Mouse (Mus musculus) limb, embryonic 14.5 days (tissue): ENCODE measurements around the gene Gm20388. TPM values are rescaled to one million over a fixed set of nuclear protein-coding genes. Genes with fewer than 3 reads are reported as not detected.

ENCODE experiments used
- ATAC-seq: fragments of 200-750 bp; cut with Nextera tagmentation; 2 replicates; pipeline ENCODE4 v1.8.0; 2017; ENCODE audit warnings: low read depth, moderate number of reproducible peaks, moderate TSS enrichment; ENCODE audit not compliant: low FRiP score
- DNase-seq: peaks from one replicate; pipeline ENCODE4 v3.0.0-alpha.2; 2015; ENCODE audit warnings: low spot score
- H3K27ac ChIP-seq: fragments of 300-500 bp; sonication (generic); replicated peaks from 2 replicates; pipeline ENCODE4 v1.5.1; 2014; ENCODE audit warnings: low read depth, mild to moderate bottlenecking, low read length, moderate library complexity, mixed read lengths
- H3K27me3 ChIP-seq: fragments of 300-500 bp; sonication (generic); 2 replicates; pipeline ENCODE4 v1.6.1; 2014; ENCODE audit warnings: low read length, mixed read lengths; ENCODE audit not compliant: control insufficient read depth, insufficient read depth
- H3K36me3 ChIP-seq: fragments of 300-500 bp; sonication (generic); 2 replicates; pipeline ENCODE4 v1.6.1; 2014; ENCODE audit warnings: mild to moderate bottlenecking, low read length, moderate library complexity, mixed read lengths; ENCODE audit not compliant: control insufficient read depth, insufficient read depth
- H3K4me1 ChIP-seq: fragments of 300-500 bp; sonication (generic); 2 replicates; pipeline ENCODE4 v1.6.1; 2014; ENCODE audit warnings: antibody characterized with exemption, low read length, mixed read lengths; ENCODE audit not compliant: control insufficient read depth, insufficient read depth
- H3K4me2 ChIP-seq: fragments of 300-500 bp; sonication (generic); replicated peaks from 2 replicates; pipeline ENCODE4 v1.6.1; 2014; ENCODE audit warnings: low read depth, mild to moderate bottlenecking, low read length, moderate library complexity; ENCODE audit not compliant: severe bottlenecking
- H3K4me3 ChIP-seq: fragments of 300-500 bp; sonication (generic); replicated peaks from 2 replicates; pipeline ENCODE4 v1.5.1; 2014; ENCODE audit warnings: low read length
- H3K9ac ChIP-seq: fragments of 300-500 bp; sonication (generic); 2 replicates; pipeline ENCODE4 v1.6.1; 2014; ENCODE audit warnings: mild to moderate bottlenecking, low read depth, low read length, moderate library complexity; ENCODE audit not compliant: severe bottlenecking
- H3K9me3 ChIP-seq: fragments of 300-500 bp; sonication (generic); 2 replicates; pipeline ENCODE4 v1.6.1; 2016; ENCODE audit warnings: low read length; ENCODE audit not compliant: control insufficient read depth
- POLR2A ChIP-seq: fragments of 200-500 bp; IDR thresholded peaks from 2 replicates; pipeline ENCODE4 v1.8.0; 2012; ENCODE audit warnings: inconsistent platforms, mild to moderate bottlenecking, moderate library complexity, borderline replicate concordance; ENCODE audit not compliant: insufficient read depth, insufficient read length; ENCODE audit errors: extremely low read depth
- WGBS: fragments of 180-500 bp; shearing (Covaris S2); extraction: QIAGEN DNeasy Blood & Tissue Kit; methylation state at CpG from one replicate; pipeline ENCODE4 v1.1.7; 2014; 5-methylcytosine and 5-hydroxymethylcytosine counted together
- polyA plus RNA-seq, 2 experiments: library from polyadenylated mRNA; depleted of rRNA in 1 of 2; stranded (reverse) in 1 of 2; unstranded in 1 of 2; fragments of >200 nt; fragmentation: Nextera tagmentation in 1 of 2; extraction: Ambion mirVana in 1 of 2; gene quantifications; 2 replicates each; pipeline versions ENCODE4 v1.2.1 to v1.2.3; 2012 to 2014

Gene Gm20388
- polyA plus RNA-seq, 2 experiments, result 1.9 to 49.9 TPM

DNA sequence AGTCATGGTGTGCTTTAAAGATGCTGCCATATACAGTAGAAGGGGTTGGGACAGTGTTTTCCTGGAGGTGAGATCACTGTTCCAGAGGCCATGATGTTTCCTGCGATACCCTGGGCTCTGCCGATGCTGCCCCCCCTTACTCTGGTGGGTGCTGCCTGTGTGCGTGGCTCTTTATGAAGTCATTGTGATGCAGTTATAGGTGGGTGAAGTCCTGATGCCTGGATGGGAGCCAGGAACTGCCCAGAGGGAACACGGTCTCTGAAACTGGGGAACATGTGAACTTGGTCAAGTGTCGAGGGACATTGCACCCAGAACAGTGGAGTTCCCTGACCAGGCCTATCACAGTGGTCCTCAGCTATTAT is 2802.5 kb downstream of the Gm20388 start:
- Histone ChIP-seq H3K4me1 (no peaks in the 10 kb centered on the region), H3K27ac (no peak overlapping the region), H3K36me3 (no peaks in the 10 kb centered on the region), H3K4me3 (no peak overlapping the region), H3K4me2 (no peak overlapping the region), H3K9ac (no peak overlapping the region), H3K9me3 (no peaks in the 10 kb centered on the region), H3K27me3 (no peaks in the 10 kb centered on the region)
- no peak for TF ChIP-seq POLR2A
- DNase-seq (no peak), ATAC-seq (no peak)
- 88% methylated on average over 5 of the region's 5 CpGs for WGBS

DNA sequence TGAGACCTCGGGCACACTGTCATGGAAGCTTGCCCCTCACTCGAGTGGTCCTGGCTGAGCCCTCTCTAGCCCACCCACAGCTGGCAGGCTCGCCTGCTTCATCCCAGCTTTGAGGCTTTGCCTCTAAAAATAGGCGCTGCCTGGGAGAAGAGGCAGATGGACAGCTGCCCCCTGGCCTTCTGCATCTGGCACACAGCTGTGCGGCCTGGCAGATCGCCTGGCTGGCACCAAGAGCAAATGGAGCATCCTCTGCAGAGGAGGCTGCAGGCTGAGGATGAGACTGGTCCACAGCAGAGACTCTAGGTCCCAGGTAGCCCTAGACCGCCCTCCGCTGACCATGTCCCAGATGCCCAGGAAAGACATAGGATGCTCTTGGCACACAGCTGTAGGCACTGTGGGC is 2805.9 kb downstream of the Gm20388 start:
- WGBS, result 78% methylated on average over 7 of the region's 8 CpGs
- DNase-seq (no peak), ATAC-seq (no peak)
- H3K27me3 ChIP-seq, result 0 out of 2 replicates have a peak, but pooled peaks cover 4% of the 10 kb centered on the region
- H3K9me3 ChIP-seq, result no peaks in the 10 kb centered on the region
- H3K4me1 ChIP-seq, result no peaks in the 10 kb centered on the region
- no peak overlapping the region for H3K4me2 ChIP-seq
- no peaks in the 10 kb centered on the region for H3K36me3 ChIP-seq
- TF ChIP-seq POLR2A, result no peak
- H3K9ac ChIP-seq, result no peak overlapping the region
- H3K4me3 ChIP-seq, result no peak overlapping the region
- no peak overlapping the region for H3K27ac ChIP-seq

GRCm38 (mm10) chr8:122717869-122718509 is 2807.3 kb downstream of the Gm20388 start:
- Histone ChIP-seq H3K27me3 (peaks cover 4% of the 10 kb centered on the region; the same call in 1 of the 2 replicates), H3K9ac (no peak overlapping the region), H3K4me2 (no peak overlapping the region), H3K4me3 (no peak overlapping the region), H3K27ac (no peak overlapping the region), H3K4me1 (no peaks in the 10 kb centered on the region), H3K9me3 (no peaks in the 10 kb centered on the region), H3K36me3 (no peaks in the 10 kb centered on the region)
- WGBS, result 81% methylated on average over 10 of the region's 10 CpGs
- ATAC-seq (no peak), DNase-seq (no peak)
- TF ChIP-seq POLR2A, result no peak

DNA sequence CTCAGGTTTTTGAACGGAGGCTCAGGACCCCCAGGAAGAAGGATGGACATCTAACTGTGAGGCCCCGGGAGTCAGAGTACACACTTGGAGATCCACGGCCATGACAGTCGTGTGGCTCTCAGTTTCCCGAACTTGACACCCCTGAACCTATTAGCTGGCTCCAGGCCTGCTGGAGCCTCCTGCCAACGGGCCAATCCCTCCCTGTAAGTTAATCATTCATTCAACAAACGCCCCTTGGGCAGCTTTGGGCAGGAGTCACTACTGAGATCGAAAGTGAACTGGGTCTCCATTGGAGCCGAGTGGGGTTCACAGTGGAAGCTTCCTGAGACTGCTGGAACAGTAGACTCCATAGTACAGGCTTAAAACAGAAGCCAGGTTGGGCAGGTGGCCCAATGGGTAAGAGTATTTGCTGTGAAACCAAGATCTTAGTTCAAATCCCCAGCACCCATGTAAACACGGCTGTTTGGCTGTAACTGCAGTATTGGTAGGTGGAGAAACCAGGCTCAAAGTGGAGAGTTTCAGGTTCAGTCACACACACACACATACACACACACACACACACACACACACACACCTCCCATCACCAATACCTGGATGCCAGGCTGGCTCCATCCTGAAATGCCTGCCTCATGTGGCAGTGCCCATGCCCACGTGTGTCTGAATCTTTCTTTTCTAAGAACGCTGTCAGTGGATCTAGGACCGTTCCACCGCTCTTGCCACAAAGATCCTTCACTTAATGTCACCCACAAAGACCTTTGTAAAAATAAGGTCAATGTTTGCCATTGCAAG is 2808.3 kb downstream of the Gm20388 start:
- no peaks in the 10 kb centered on the region for H3K4me1 ChIP-seq
- no peak for TF ChIP-seq POLR2A
- H3K4me2 ChIP-seq, result no peak overlapping the region
- ATAC-seq (no peak), DNase-seq (no peak)
- WGBS, result 82% methylated on average over 14 of the region's 14 CpGs
- H3K36me3 ChIP-seq, result no peaks in the 10 kb centered on the region
- H3K9ac ChIP-seq, result no peak overlapping the region
- no peak overlapping the region for H3K27ac ChIP-seq
- H3K27me3 ChIP-seq, result peaks cover 4% of the 10 kb centered on the region; the same call in 1 of the 2 replicates
- no peaks in the 10 kb centered on the region for H3K9me3 ChIP-seq
- H3K4me3 ChIP-seq, result no peak overlapping the region

- Histone ChIP-seq H3K27ac (no peak overlapping the region), H3K9me3 (no peaks in the 10 kb centered on the region), H3K4me2 (no peak overlapping the region), H3K27me3 (peaks cover 4% of the 10 kb centered on the region; the same call in 1 of the 2 replicates), H3K4me3 (no peak overlapping the region), H3K4me1 (no peaks in the 10 kb centered on the region), H3K36me3 (no peaks in the 10 kb centered on the region), H3K9ac (no peak overlapping the region)
- no peak for TF ChIP-seq POLR2A
- ATAC-seq (no peak), DNase-seq (no peak)
- WGBS, result 26% methylated on average over 7 of the region's 7 CpGs
Observed at GRCm38 (mm10) chr8:122719500-122720065, 2808.9 kb downstream of the Gm20388 start.
